Mouse (Mus musculus): ENCODE results near the gene Gm42742. TPM values are rescaled to one million over a fixed set of nuclear protein-coding genes. Genes with fewer than 3 reads are reported as not detected.

Gm42742 gene
- polyA plus RNA-seq, 1 experiment = 37.7 TPM

DNA sequence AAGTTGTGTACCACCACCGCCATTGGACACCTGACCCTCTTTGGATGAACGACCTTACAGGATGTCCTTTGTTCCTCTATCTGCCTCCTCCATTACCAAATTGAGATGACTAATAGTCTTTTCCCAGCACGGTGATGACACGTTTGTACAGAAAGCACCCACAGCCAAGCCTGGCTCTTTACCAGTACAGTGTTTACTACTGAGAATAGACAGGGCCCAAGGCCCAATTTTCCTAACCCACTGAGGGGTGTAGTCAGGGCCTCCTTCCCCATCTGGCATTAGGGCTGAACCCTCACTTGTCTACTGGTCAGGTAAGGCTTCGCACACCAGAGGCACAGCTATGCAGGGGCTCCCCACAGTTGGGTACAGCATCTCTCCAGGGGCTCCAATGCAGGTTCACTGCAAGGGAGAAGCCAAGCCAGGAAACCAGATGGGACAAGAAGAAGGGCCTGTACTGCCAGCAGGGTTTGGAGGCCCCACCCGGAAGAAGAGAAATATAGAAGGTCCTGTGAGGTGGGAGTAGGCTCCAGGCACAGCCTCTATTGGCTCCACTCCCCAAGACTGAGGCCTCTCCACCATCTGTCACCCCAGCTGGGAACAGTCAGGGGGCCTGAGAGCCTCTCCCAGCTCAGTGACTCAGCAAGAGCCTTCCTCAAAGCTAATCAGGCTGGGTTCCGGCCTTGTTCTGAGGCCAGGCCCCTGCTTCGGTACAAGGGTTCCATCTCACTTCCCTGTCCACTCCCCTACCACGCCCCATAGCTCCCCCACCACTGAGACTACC lies 12.5 kb downstream of the Gm42742 start:
- TF ChIP-seq MYOD1 (IDR thresholded peaks at IDR 0.05; ENCODE audit: control insufficient read depth in 1 of 3, insufficient read length in 2 of 3, low read depth in 2 of 3) (peak; percentile 3 to 78 (median 49)), TCF12 (IDR thresholded peaks at IDR 0.05; ENCODE audit: insufficient read depth, poor library complexity, severe bottlenecking) (peak; percentile 41), SRF (IDR thresholded peaks at IDR 0.05; ENCODE audit: control insufficient read depth, insufficient read length, low read depth) (no peak), CEBPB (IDR thresholded peaks at IDR 0.05; ENCODE audit: insufficient read depth, poor library complexity, severe bottlenecking) (no peak), MYOG (IDR thresholded peaks at IDR 0.05; ENCODE audit: control insufficient read depth in 1 of 3, insufficient read depth in 1 of 3, insufficient read length in 2 of 3, low read depth in 2 of 3) (peak in 2 of 3 experiments; percentile 71 to 83), USF1 (IDR thresholded peaks at IDR 0.05; ENCODE audit: low read depth) (no peak), REST (IDR thresholded peaks at IDR 0.05; ENCODE audit: insufficient read depth, insufficient read length) (no peak), MAX (IDR thresholded peaks at IDR 0.05; ENCODE audit: low read depth) (no peak), POLR2A (IDR thresholded peaks at IDR 0.05; ENCODE audit: insufficient read length, low read depth) (peak; percentile 31), E2F4 (IDR thresholded peaks at IDR 0.05; ENCODE audit: insufficient read depth) (no peak), TCF3 (IDR thresholded peaks at IDR 0.05; ENCODE audit: insufficient read length, low read depth) (no peak), POLR2AphosphoS2 (IDR thresholded peaks at IDR 0.05; ENCODE audit: insufficient read length, low read depth) (peak; percentile 23)
- Histone ChIP-seq H3K4me2 (ENCODE audit: low read depth) (peak overlapping the region; percentile 69), H3K27me3 (ENCODE audit: control insufficient read depth, insufficient read depth, insufficient read length) (no peaks in the 10 kb centered on the region), H3ac (ENCODE audit: control insufficient read depth, insufficient read length) (peak overlapping the region; percentile 20), H3K4me3 (no peak overlapping the region), H3K36me3 (ENCODE audit: control insufficient read depth, insufficient read depth) (no peaks in the 10 kb centered on the region), H3K79me2 (ENCODE audit: control insufficient read depth, insufficient read depth) (peaks cover 25% of the 10 kb centered on the region)

DNA sequence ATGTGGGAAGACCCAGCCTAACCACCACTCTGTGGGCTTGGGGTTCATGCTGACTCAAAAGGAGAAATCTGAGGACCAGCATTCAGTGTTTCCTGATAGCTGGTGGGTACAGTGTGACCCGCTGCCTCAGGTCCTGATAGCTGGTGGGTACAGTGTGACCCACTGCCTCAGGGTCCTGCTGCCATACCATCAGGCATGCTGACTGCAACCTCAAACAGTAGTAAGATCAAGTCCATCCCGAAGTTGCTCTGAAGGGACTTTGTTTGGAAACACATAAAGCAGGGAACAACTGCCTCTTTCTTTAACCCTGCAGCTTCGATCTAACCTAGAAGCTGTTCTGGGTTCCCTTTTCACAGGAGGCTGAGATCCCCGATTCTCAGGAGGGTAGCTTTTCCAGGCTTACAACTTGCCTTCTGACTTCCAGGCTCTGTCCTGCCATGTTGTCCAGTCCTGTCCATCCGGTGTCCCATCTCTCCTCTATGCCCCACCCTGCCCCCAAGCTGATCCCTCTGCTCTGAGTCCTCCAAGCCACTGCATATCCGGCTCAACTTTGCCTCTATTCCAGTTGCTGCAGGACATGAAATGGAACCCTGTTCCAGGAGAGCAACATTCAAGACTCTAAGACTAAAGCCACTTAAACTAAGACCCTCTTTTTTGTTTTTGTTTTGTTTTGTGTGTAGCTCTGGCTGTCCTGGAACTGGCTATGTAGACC lies 13.4 kb downstream of the Gm42742 start:
- H3K36me3 ChIP-seq (ENCODE audit: control insufficient read depth, insufficient read depth) = no peaks in the 10 kb centered on the region
- peaks cover 17% of the 10 kb centered on the region for H3K79me2 ChIP-seq (ENCODE audit: control insufficient read depth, insufficient read depth)
- H3ac ChIP-seq (ENCODE audit: control insufficient read depth, insufficient read length) = no peak overlapping the region
- TF ChIP-seq POLR2A (IDR thresholded peaks at IDR 0.05; ENCODE audit: insufficient read length, low read depth) (no peak), CEBPB (IDR thresholded peaks at IDR 0.05; ENCODE audit: insufficient read depth, poor library complexity, severe bottlenecking) (no peak), SRF (IDR thresholded peaks at IDR 0.05; ENCODE audit: control insufficient read depth, insufficient read length, low read depth) (no peak), USF1 (IDR thresholded peaks at IDR 0.05; ENCODE audit: low read depth) (no peak), POLR2AphosphoS2 (IDR thresholded peaks at IDR 0.05; ENCODE audit: insufficient read length, low read depth) (no peak), TCF12 (IDR thresholded peaks at IDR 0.05; ENCODE audit: insufficient read depth, poor library complexity, severe bottlenecking) (no peak), E2F4 (IDR thresholded peaks at IDR 0.05; ENCODE audit: insufficient read depth) (no peak)
- no peak overlapping the region for H3K4me2 ChIP-seq (ENCODE audit: low read depth)
- no peak overlapping the region for H3K4me3 ChIP-seq
- H3K27me3 ChIP-seq (ENCODE audit: control insufficient read depth, insufficient read depth, insufficient read length) = no peaks in the 10 kb centered on the region

DNA sequence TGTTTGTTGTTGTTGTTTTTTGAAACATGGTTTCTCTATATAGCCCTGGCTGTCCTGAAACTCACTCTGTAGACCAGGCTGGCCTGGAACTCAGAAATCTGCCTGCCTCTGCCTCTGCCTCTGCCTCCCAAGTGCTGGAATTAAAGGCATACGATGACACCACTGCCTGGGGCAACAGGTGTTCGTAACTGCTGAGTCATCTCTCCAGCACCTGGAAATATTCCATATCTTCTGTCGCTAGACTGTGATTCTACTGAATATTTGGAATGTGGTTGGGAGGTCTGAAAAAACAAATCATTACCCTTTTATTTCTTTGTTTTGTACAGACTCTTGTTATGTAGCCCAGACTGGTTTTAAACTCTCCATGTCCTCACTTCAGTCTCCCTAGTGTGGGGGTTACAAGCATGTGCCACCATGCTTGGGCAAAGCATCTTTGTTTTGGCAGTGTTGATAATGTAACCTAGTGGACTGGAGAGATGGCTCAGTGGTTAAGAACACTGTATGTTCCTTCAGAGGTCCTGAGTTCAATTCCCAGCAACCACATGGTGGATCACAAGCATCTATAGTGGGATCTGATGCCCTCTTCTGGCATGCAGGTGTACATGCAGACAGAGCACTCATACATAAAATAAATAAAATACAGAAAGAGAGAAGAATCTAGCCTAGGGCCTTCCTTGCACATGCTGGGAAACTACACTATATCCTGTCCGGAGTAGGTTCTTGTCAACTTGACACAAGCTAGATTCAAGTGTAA lies 16.6 kb downstream of the Gm42742 start:
- TF ChIP-seq USF1 (IDR thresholded peaks at IDR 0.05; ENCODE audit: low read depth) (no peak), MAX (IDR thresholded peaks at IDR 0.05; ENCODE audit: low read depth) (no peak), SRF (IDR thresholded peaks at IDR 0.05; ENCODE audit: control insufficient read depth, insufficient read length, low read depth) (no peak), MYOD1 (IDR thresholded peaks at IDR 0.05; ENCODE audit: control insufficient read depth in 1 of 3, insufficient read length in 2 of 3, low read depth in 2 of 3) (peak in 2 of 3 experiments; percentile 56 to 69)
- Histone ChIP-seq H3ac (ENCODE audit: control insufficient read depth, insufficient read length) (no peak overlapping the region), H3K4me3 (no peak overlapping the region), H3K79me2 (ENCODE audit: control insufficient read depth, insufficient read depth) (peaks cover 6% of the 10 kb centered on the region), H3K4me2 (ENCODE audit: low read depth) (no peak overlapping the region), H3K27me3 (ENCODE audit: control insufficient read depth, insufficient read depth, insufficient read length) (no peaks in the 10 kb centered on the region), H3K36me3 (ENCODE audit: control insufficient read depth, insufficient read depth) (no peaks in the 10 kb centered on the region)

DNA sequence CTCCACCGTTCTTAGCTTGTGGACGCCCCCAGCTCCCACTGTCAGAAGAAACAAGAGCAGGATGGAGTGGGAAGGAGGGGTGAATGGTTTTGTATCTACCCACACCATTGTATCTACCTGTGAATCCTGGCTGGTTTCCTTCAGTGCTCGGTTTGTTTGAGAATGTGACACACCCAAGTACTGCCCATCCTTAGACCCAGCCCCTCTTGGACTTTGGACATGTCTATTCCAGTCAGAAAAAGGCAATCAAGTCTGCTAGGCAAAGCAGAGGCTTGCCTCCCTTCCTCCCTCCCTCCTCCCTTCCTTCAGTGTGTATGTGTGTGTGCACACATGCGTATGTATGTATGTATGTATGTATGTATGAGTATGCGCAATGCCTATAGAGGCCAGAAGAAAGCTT lies 17.3 kb downstream of the Gm42742 start:
- peaks cover 6% of the 10 kb centered on the region for H3K79me2 ChIP-seq (ENCODE audit: control insufficient read depth, insufficient read depth)
- H3K4me2 ChIP-seq (ENCODE audit: low read depth) = no peak overlapping the region

DNA sequence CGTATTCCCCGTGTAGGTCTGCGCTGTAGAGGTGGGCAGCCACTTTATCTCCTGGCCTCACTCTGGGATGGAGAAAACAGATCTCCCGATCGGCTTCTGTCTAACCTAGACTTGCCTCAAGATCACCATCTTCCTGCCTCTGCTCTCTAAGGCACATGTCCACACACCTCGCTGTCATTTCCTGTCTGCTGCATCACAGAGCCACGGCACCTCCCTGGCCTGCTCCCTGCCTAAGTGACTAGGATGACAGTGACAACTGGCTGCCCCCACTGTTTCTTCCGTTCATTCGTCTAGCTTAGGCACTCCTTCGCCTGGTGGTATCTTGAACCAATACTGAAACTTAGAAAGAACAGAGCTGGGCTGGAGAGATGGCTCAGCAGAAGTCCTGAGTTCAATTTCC lies 21.3 kb downstream of the Gm42742 start:
- Histone ChIP-seq H3K4me2 (ENCODE audit: low read depth) (no peak overlapping the region), H3K4me3 (no peak overlapping the region), H3K79me2 (ENCODE audit: control insufficient read depth, insufficient read depth) (no peaks in the 10 kb centered on the region), H3K36me3 (ENCODE audit: control insufficient read depth, insufficient read depth) (peaks cover 5% of the 10 kb centered on the region), H3ac (ENCODE audit: control insufficient read depth, insufficient read length) (no peak overlapping the region), H3K27me3 (ENCODE audit: control insufficient read depth, insufficient read depth, insufficient read length) (no peaks in the 10 kb centered on the region)
- TF ChIP-seq TCF3 (IDR thresholded peaks at IDR 0.05; ENCODE audit: insufficient read length, low read depth) (no peak), MYOD1 (IDR thresholded peaks at IDR 0.05; ENCODE audit: control insufficient read depth in 1 of 3, insufficient read length in 2 of 3, low read depth in 2 of 3) (no peak), USF1 (IDR thresholded peaks at IDR 0.05; ENCODE audit: low read depth) (no peak), SRF (IDR thresholded peaks at IDR 0.05; ENCODE audit: control insufficient read depth, insufficient read length, low read depth) (no peak), POLR2A (IDR thresholded peaks at IDR 0.05; ENCODE audit: insufficient read length, low read depth) (no peak), TCF12 (IDR thresholded peaks at IDR 0.05; ENCODE audit: insufficient read depth, poor library complexity, severe bottlenecking) (no peak), REST (IDR thresholded peaks at IDR 0.05; ENCODE audit: insufficient read depth, insufficient read length) (no peak), CEBPB (IDR thresholded peaks at IDR 0.05; ENCODE audit: insufficient read depth, poor library complexity, severe bottlenecking) (no peak), MYOG (IDR thresholded peaks at IDR 0.05; ENCODE audit: control insufficient read depth in 1 of 3, insufficient read depth in 1 of 3, insufficient read length in 2 of 3, low read depth in 2 of 3) (no peak)

More for the DNA sequence above, 17.3 kb downstream of the Gm42742 start:
- Histone ChIP-seq H3K4me3 (no peak overlapping the region), H3K36me3 (ENCODE audit: control insufficient read depth, insufficient read depth) (no peaks in the 10 kb centered on the region), H3K27me3 (ENCODE audit: control insufficient read depth, insufficient read depth, insufficient read length) (no peaks in the 10 kb centered on the region), H3ac (ENCODE audit: control insufficient read depth, insufficient read length) (no peak overlapping the region)
- no peak for TF ChIP-seq TCF3 (IDR thresholded peaks at IDR 0.05; ENCODE audit: insufficient read length, low read depth)
- TF ChIP-seq USF1 (IDR thresholded peaks at IDR 0.05; ENCODE audit: low read depth) = no peak

Measured in myocyte (in vitro differentiated cells).